Mouse (Mus musculus) left cerebral cortex, postnatal 36 days (tissue): Measurements from ENCODE around the gene Nadk. TPM values are rescaled to one million over a fixed set of nuclear protein-coding genes. Genes with fewer than 3 reads are reported as not detected.
"Not testable (repeated sequence)": the region's sequence is repeated elsewhere in the genome, so short reads cannot be mapped to it uniquely, and the experiment has no call there.

Experiments
- DNase-seq, 2 experiments: peaks; one replicate each; pipeline ENCODE4 v3.0.0; 2021 to 2022; ENCODE audit warnings: low spot score in 2 of 2, mixed read lengths in 1 of 2
- intact Hi-C: fragments of 180-260 bp; cut with DNase I; formaldehyde crosslinking; loops from one replicate; pipeline ENCODE4 v1.15.1; 2025
- total RNA-seq, 2 experiments: library from RNA; stranded (reverse); gene quantifications; 2 replicates each; pipeline ENCODE4 v1.2.3; 2021

The Nadk gene
- total RNA-seq, 2 experiments from 2014 or later: 56.0 to 59.6 TPM

DNA sequence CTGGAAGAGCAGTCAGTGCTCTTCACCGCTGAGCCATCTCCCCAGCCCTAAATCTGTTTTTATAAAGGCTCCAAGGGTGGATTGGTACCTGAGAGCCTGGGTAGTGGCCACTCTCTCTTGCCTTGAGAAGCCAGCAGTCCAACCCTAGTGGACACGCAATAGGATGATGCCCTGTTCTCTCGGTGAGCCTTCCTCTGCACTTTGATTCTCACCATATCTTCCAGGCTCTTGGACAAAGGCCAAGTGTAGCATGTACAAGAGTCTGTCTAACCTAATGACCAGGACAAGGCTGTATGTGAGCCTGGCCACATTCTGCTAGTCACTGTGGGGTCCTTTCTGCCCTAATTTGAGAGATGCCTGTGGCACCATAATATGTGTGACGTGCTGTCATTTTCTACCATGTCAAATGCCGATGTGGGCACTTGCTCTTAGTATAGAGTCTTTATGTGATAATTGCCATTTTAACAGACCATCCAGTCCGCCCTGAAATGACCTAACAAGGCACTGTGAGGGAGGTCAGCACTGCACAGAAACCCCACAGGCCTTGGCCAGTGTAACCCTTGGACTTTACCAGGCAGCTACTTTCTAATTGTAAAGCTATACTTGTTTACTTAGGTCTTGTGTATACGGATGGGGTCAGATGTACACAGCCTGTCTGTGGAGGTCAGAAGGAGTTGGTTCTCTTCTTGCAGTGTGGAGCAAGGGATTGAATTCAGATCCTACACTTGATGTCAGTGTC lies 6.6 kb downstream of the Nadk start:
- DNase-seq: no peak
- intact Hi-C loops: loop anchor here (1.0 kb wide), 1 partner anchor 88 kb away; no protein-coding TSS in a partner anchor

DNA sequence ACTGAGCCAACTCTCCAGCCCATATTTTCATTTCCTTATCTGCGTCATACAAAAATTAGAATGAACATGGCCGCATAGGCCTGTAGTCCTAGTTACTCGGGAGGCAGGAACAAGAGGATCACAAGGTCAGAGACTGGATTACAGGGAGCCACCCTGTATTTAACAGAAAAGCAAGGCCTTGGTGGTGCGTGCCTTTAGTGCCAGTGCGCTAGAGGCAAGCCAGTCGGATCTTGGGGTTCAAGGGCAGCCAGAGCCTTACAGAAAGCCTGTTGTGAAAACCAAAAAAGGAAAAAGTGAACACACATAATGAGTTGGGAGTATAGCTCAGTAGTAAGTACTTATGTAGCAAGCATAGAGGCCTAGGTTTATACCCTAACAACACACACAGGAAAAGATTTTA lies 7.6 kb downstream of the Nadk start:
- DNase-seq: no peak
- intact Hi-C loops: loop anchor here (10.0 kb wide), 1 partner anchor 205 kb away; the partner anchor contains the start of gene Prkcz

DNA sequence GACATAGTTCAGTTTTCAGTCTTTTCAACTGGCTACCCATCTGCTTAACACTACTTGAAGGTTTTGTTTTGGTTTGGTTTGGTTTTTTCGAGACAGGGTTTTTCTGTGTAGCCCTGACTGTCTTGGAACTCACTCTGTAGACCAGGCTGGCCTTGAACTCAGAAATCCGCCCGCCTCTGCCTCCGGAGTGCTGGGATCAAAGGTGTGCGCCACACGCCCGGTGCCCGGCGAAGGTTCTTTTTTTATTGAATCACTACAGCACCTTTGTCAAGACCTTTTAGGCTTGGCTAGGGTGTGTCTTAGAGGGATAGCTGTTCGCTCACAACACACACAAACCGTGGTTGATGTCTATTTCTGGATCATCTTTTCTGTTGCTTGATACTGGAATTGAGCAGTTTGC lies 8.1 kb downstream of the Nadk start:
- intact Hi-C loops: loop anchor here (10.0 kb wide), 1 partner anchor 206 kb away; the partner anchor contains the start of gene Prkcz
- DNase-seq: not testable (repeated sequence)

DNA sequence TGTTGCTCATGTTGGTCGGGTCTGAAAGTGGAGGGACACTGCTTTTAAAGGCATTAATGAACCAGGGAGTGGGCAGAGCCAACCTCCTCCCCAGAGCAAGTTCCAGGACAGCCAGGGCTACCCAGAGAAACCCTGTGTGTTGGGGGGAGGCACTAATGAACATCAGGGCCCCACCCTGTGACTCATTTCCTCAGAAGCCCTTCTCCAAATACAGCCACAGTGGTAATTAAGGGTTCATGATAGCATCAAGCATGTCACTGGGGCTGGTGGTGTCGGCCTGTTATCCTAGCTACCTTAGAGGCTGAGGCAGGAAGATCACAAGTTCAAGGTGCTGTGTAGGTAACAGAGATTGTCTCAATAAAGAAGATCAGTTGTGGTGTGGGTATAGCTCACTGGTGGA lies 9.3 kb downstream of the Nadk start:
- intact Hi-C loops: loop anchor here (10.0 kb wide), 1 partner anchor 207 kb away; the partner anchor contains the start of gene Prkcz

DNA sequence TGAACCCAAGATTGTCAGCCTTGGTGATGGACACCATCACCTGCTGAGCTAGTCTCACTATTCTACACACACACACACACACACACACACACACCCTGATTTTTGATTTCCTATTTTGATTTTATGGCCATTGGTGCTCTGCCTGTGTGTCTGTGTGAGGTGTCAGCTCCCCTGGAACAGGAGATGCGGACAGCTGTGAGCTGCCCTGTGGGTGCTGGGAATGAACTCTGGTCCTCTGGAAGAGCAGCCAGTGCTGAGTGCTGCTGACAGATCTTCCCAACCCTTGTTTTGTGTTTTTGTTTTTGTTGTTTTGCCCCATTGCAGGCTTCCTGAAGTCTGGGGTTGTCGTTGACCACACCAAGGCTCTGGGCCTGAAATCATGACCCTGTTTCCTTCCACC lies 11.0 kb downstream of the Nadk start:
- no peak for DNase-seq
- intact Hi-C loops: loop anchor here (10.0 kb wide), 1 partner anchor 208 kb away; the partner anchor contains the start of gene Prkcz

More for the DNA sequence above, 9.3 kb downstream of the Nadk start:
- DNase-seq: no peak

DNA sequence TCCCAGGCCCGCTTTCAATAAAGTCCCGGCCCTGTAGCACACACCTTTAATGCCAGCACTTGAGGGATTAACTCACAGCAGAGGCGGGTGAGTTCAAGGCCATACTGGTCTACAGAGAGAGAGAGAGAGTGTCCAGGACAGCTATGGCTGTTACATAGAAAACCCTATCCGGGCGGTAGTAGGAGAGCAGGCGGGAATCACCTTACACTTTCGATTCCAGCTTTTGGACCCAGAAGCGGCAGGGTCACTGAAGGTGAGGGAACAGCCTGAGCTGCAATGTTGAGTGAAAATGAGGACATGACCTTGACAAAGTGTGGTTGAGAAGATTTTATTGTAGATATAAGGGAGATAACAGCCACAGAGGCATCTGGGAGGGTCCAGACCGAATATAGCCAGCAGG lies 11.7 kb downstream of the Nadk start:
- DNase-seq: no peak
- intact Hi-C loops: loop anchor here (10.0 kb wide), 1 partner anchor 209 kb away; the partner anchor contains the start of gene Prkcz

DNA sequence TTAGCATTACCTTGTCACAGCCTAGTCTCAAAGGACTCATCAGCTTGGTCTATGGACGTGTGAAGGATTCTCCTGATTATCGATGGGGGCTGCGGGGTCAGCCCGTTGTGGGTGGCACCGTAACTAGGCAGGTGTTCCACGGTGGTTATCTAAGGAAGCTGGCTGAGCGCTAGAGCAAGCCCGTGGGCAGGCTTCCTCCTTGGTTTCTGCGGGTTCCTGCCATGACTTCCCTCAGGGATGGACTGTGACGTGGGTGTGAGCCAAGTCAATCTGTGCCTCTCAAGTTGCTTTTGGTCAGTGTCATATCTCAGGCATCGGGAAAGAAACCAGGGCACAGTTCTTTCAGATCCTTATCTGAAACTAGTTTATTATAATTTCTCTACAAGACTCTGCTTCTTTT lies 12.8 kb downstream of the Nadk start:
- DNase-seq: no peak
- intact Hi-C loops: loop anchor here (10.0 kb wide), 1 partner anchor 210 kb away; the partner anchor contains the start of gene Prkcz

DNA sequence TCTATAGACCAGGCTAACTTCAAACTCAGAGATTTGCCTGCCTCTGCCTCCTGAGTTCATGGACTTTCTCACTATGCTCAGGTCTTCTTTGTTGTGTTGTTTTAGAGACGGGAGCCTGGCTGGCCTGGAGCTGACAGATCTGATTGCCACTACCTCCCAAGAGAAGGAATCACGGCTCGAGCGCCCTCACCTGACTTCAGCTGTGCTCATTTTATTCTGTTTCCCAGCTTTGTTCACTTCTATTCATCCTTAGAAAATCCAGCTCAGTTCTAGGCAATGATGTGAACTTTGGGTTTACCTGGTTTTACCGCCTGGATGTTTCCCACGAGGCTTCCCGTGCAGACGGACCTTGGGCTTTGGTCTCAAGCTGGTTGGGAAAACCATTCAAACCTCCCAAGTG lies 13.3 kb downstream of the Nadk start:
- no peak for DNase-seq
- intact Hi-C loops: loop anchor here (10.0 kb wide), 1 partner anchor 211 kb away; the partner anchor contains the start of gene Prkcz

DNA sequence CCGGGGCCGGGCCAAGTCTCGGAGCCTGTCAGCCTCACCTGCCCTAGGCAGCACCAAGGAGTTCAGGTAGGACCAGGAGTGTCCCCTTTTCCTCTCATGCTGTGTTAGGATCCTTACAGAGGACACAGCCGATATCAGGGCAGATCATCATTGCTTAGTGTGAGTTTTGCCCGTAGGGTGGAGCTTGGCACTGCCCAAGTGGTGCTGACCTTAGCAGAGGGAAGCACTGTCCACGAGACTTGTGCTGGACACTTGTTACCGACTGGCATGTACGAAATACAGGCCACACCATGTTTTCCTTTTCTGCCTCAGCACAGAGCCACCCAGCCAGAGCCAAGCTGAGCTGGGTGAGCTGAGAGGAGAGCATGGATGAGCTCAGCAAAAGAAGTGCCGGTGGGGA lies 15.0 kb downstream of the Nadk start:
- intact Hi-C loops: loop anchor here (10.0 kb wide), 1 partner anchor 212 kb away; the partner anchor contains the start of gene Prkcz
- DNase-seq: no peak

DNA sequence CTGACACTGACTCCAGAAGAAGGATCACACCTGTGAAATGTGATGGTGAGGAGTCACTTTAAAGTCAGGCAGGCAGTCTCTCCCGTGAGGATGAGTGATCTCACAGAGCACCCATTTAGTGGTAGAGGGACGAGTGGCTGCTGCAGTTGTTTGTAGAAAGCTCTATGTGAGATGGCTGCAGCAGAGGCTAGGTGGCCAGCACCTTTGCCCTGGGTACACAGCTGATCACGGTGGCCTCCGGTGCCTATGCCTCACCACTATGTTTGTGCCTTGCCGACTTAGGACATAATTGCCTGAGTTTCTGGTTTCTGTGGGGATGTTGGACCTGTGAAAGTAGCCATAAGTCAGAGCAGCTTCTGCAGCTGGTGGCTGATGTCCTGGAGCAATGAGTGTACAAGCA lies 15.6 kb downstream of the Nadk start:
- no peak for DNase-seq
- intact Hi-C loops: loop anchor here (10.0 kb wide), 1 partner anchor 213 kb away; the partner anchor contains the start of gene Prkcz

DNA sequence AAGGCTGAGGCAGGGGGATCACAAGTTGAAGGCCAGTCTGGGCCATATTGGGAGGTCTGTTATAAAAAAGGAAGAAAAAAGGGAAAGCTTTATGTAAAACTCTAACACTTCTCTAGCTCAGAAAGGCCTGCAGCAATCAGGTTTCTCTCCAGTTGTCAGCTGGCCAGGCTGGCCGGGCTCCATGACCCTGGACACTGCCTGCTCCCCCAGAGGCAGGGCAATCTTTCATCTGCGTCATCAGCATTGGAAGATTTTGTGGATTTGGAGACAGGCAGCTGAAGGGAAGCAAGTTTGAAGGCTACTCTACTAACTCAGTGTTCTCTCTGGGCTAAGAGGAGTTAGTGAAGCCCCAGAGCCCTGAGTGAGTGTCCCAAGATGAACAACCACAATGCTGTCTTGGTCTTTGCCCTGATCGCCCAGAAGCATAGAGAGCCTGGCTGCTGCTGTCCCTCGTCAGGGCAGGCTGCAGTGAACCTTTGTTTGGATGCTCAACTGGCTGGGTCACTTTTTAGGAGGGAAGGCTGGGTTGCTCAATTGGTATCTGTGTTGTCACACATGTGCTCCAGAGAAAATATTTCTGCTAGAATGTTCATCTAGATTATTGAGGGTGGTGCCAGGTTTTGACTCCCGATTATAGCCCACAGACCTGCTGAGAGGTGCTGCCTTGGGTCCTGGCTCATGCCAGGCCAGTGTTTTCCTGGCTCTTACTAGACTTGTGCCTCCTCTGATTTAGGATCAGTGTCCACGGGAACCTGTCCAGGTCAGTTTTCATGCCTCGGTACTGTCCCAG lies 16.4 kb downstream of the Nadk start:
- intact Hi-C loops: loop anchor here (10.0 kb wide), 1 partner anchor 214 kb away; the partner anchor contains the start of gene Prkcz
- DNase-seq: no peak

DNA sequence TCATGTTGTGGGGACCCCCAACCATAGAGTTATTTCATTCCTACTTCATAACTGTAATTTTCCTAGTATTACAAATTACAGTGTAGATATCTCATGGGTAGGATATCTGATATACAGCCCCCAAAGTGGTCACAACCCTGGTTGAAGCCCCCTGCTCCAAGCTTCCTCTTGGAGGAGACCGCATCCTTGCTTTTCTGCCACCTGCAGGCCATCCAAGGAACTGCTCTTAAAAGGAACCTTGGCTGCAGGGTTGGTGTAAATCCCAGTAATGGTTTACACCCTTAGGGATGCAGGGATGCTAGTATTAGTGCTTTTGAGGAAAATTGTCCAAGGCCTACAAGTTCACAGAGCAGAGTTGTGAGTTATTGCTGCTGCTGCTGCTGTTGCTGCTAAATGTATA lies 18.2 kb downstream of the Nadk start:
- DNase-seq: peak in 1 of 2 experiments; percentile 44

DNA sequence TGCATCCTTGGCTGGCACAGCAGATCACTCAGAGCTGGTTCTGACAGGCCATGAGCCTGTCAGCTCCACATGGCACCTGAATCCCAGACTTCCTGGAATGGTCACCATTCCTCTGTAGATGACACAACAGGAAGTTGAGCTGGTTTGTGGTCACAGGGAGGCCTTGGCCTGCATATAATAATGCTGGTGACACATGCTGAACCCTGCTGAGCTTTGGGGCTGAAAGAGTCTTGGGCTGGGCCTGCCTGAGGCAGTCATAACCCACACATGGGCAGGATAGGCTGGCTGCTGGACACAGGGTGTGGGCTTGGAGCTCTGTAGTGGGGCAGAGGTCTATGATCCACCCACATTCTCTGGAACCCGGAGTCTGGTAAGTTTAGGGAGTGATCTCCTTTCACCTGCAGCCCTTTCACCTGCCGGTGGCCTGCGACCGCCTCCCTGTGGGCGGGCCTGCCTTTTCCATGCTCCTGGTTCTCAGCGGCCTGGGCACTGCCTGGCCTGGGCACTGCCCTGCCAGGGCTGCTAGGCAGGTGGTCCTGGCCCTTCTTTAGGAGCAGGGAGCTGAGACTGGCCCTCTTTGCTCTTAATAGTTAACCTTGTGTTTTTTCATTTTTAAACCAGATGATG lies 20.2 kb downstream of the Nadk start:
- intact Hi-C loops: no loop called here
- DNase-seq: no peak

More for the DNA sequence above, 18.2 kb downstream of the Nadk start:
- intact Hi-C loops: loop anchor here (2.0 kb wide), 1 partner anchor 100 kb away; no protein-coding TSS in a partner anchor

DNA sequence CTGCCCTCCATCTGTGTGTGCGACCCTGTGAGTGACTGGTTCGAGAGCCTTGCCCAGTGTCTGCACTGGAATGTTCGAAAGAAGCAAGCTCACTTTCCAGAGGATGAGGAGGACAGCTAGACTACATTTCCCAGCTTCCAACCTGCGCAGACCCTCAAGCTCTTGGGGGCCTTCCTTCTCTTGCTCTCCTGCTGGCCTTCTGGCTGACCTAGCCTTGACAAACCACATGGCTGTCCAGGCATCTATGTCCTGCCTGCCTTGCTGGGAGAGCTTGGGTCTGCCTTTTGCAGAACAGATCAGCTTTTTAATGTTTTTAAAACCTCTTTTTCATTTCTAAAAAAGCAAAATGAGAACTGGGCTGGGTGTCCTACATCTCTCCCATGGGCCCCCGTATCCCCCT lies 27.2 kb downstream of the Nadk start:
- intact Hi-C loops: no loop called here
- no peak for DNase-seq

DNA sequence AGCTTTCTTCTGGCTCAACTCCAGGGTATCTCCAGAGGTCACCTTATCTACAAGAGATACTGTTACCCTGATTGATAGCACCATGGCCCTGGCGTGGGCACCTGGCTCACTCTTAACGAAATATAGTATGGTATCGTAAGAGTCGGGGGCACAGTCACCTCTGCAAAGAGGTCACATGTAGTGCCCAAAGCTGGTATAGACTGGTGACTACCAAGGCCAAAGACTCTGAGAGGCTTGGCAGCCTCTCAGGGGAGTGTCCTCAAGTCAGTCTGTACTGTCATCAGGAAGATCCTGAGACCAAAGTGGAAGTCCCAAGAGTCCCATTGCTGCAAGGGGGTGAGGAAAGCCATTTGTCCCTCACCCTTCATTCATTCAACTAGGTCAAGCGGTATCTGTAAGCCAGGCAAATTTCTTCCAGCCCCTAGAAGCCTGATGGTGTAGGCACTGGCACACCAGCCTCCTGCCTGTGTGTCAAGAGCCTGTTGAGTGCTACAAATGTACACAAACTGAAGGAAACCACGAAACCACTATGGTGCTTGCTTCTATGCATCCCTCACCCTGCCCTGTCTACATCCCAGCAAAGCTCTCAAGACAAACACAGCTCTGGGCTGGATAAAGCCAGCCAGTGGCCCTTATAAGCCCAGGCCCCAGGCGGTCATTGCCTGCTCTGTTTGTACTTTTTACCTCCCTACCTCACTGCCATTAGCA lies 29.0 kb downstream of the Nadk start:
- no peak for DNase-seq

DNA sequence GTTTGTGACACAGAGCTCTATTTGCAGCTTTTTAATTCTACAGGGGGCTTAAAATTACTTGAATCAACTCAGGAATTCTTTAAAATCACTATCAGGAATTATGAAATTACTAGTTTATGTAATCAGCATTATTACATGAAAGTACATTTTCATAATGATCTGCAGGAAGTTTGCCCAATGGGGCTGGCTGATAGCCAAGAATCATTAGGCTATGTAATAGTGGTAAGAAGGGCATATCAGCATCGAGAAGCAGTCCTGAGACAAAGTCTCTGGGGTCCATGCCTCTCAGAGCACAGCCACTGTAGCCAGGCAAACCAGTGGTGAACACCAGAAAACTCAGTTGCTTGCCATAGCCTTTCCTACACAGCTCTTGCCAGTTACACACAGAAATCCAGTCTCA lies 31.6 kb downstream of the Nadk start:
- no peak for DNase-seq
- intact Hi-C loops: no loop called here

More for the DNA sequence above, 29.0 kb downstream of the Nadk start:
- intact Hi-C loops: no loop called here

DNA sequence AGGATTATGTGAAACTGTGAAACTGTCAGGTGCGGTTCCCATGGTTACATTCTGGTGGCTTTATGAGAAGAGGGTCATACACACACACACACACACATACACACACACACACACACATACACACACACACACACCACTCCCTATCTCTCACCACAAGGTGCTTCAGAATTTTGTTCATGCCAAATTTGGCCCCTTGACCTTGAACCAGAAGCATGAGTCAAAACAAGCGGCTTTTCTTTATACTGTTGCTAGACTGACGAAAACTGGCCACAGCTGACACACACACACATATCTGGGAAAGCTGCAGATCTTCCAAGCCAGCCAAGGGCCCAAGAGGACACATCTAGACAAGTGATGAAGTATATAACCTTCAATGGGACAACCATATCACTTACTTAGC lies 33.6 kb downstream of the Nadk start:
- intact Hi-C loops: no loop called here
- DNase-seq: no peak

DNA sequence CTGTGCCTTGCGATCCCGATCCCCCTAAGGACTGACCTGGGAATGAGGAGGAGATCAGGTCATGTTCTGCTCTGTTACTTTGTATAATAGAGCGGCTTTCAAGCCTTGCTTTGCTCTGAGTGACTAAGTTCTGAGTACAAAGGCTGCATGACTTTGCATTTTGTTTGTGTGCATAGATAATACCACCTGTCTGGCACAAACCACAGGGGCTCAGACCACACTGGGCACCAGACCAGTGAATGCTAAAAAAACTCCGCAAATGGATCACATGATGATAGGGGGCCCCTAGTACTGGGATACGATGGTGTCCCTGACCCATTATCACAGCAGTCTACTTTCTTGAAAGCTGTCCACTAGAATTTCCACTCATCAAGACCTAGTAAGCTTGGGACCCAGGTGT lies 34.4 kb downstream of the Nadk start:
- intact Hi-C loops: no loop called here

DNA sequence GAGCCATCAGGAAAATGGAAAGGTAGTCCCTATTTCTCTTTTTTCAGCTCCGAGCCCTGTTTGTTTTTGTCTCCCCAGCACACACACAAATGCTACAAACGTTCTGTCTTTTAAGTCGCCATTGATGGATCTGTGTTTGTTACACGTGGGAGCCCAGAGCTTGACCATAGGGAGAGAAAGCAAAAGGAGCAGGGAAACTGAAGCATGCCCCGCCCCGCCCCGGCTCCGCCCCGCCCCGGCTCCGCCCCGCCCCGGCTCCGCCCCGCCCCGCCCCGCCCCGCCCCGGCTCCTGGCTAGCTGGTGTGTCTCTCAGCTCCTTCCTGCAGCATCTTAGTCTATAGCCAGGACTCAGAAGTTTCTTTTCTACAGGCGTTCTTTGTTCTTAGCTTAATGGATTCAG lies 36.4 kb downstream of the Nadk start:
- no peak for DNase-seq
- intact Hi-C loops: no loop called here

More for the DNA sequence above, 34.4 kb downstream of the Nadk start:
- DNase-seq: no peak
